Mouse (Mus musculus) liver, embryonic 13.5 days (tissue): ENCODE measurements around the gene Cyb5d2. TPM values are rescaled to one million over a fixed set of nuclear protein-coding genes. Genes with fewer than 3 reads are reported as not detected.
"Not testable (repeated sequence)": the region's sequence is repeated elsewhere in the genome, so short reads cannot be mapped to it uniquely, and the experiment has no call there.

Source experiments
- ATAC-seq: fragments of 200-750 bp; cut with Nextera tagmentation; 2 replicates; pipeline ENCODE4 v1.8.0; 2017; ENCODE audit warnings: low read depth, mild to moderate bottlenecking, moderate number of reproducible peaks, moderate library complexity
- DNase-seq: peaks from one replicate; pipeline ENCODE4 v3.0.0; 2022
- H3K27ac ChIP-seq: fragments of 300-500 bp; sonication (generic); 2 replicates; pipeline ENCODE4 v1.5.1; 2015; ENCODE audit warnings: moderate library complexity, mild to moderate bottlenecking, inconsistent platforms
- H3K27me3 ChIP-seq: fragments of 300-500 bp; sonication (generic); 2 replicates; pipeline ENCODE4 v1.6.1; 2015; ENCODE audit warnings: mild to moderate bottlenecking, inconsistent platforms
- H3K36me3 ChIP-seq: fragments of 300-500 bp; sonication (generic); 2 replicates; pipeline ENCODE4 v1.6.1; 2015; ENCODE audit warnings: mild to moderate bottlenecking, inconsistent platforms
- H3K4me1 ChIP-seq: fragments of 300-500 bp; sonication (generic); replicated peaks from 2 replicates; pipeline ENCODE4 v1.6.1; 2015; ENCODE audit warnings: inconsistent platforms
- H3K4me2 ChIP-seq: fragments of 300-500 bp; sonication (generic); 2 replicates; pipeline ENCODE4 v1.6.1; 2015; ENCODE audit warnings: inconsistent platforms, mild to moderate bottlenecking, moderate library complexity
- H3K4me3 ChIP-seq: fragments of 300-500 bp; sonication (generic); replicated peaks from 2 replicates; pipeline ENCODE4 v1.5.1; 2015; ENCODE audit warnings: mild to moderate bottlenecking, inconsistent platforms
- H3K9ac ChIP-seq: fragments of 300-500 bp; sonication (generic); 2 replicates; pipeline ENCODE4 v1.6.1; 2015; ENCODE audit warnings: mild to moderate bottlenecking, inconsistent platforms
- H3K9me3 ChIP-seq: fragments of 300-500 bp; sonication (generic); replicated peaks from 2 replicates; pipeline ENCODE4 v1.6.1; 2016; ENCODE audit warnings: inconsistent platforms
- WGBS: fragments of 180-500 bp; shearing (Covaris S2); methylation state at CpG from one replicate; pipeline ENCODE4 v1.1.7; 2015; ENCODE audit not compliant: insufficient replicate concordance; 5-methylcytosine and 5-hydroxymethylcytosine counted together
- polyA plus RNA-seq: library from polyadenylated mRNA; unstranded; fragments of >200 nt; fragmentation: Nextera tagmentation; extraction: Ambion mirVana; gene quantifications from 2 replicates; pipeline ENCODE4 v1.2.1, GENCODE M21; 2015

Cyb5d2 gene
- polyA plus RNA-seq, 1 experiment from 2014 or later = 4.1 TPM

DNA sequence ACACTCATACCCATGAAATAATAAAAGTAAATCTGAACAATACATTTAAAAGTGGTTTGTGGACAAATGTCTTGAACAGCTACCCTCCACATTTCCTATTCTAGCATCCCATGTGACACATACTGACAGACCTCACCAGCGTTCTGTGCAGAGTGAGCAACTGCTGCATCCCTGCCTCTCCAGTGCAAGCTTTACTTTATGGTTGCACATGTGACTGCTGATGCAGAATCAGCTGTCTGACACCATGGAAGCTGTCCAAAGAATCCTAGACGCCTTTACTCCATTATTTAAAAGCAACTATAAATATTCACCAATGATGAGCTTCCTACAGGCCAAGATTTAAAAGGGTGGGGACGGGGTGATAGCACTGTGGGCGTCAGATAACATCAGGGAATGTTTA, 24.5 kb downstream of the Cyb5d2 start:
- WGBS = 65% methylated on average over 4 of the region's 4 CpGs
- Histone ChIP-seq H3K36me3 (peaks cover 30% of the 10 kb centered on the region), H3K4me2 (no peak overlapping the region), H3K4me3 (no peak overlapping the region), H3K27ac (no peak overlapping the region), H3K27me3 (no peaks in the 10 kb centered on the region), H3K9ac (no peak overlapping the region), H3K9me3 (no peaks in the 10 kb centered on the region), H3K4me1 (no peaks in the 10 kb centered on the region)
- no peak for DNase-seq
- ATAC-seq = no peak

- H3K9ac ChIP-seq = no peak overlapping the region
- no peak overlapping the region for H3K4me3 ChIP-seq
- no peaks in the 10 kb centered on the region for H3K27me3 ChIP-seq
- DNase-seq = no peak
- ATAC-seq = no peak
- 81% methylated on average over 5 of the region's 5 CpGs for WGBS
- peaks cover 30% of the 10 kb centered on the region for H3K36me3 ChIP-seq
- no peak overlapping the region for H3K27ac ChIP-seq
- H3K9me3 ChIP-seq = no peaks in the 10 kb centered on the region
- no peak overlapping the region for H3K4me2 ChIP-seq
- no peaks in the 10 kb centered on the region for H3K4me1 ChIP-seq
These were observed 25.1 kb downstream of the Cyb5d2 start for GRCm38 (mm10) chr11:72770816-72771215.

- Histone ChIP-seq H3K9ac (no peak overlapping the region), H3K4me2 (no peak overlapping the region)
- 78% methylated on average over 3 of the region's 3 CpGs for WGBS
These were observed 25.6 kb downstream of the Cyb5d2 start for GRCm38 (mm10) chr11:72770324-72770723.

GRCm38 (mm10) chr11:72769061-72769460, 26.9 kb downstream of the Cyb5d2 start:
- DNase-seq (no peak), ATAC-seq (no peak)
- no peaks in the 10 kb centered on the region for H3K27me3 ChIP-seq
- WGBS = 89% methylated on average over 3 of the region's 3 CpGs
- H3K9me3 ChIP-seq = no peaks in the 10 kb centered on the region
- H3K36me3 ChIP-seq = peaks cover 38% of the 10 kb centered on the region
- no peak overlapping the region for H3K27ac ChIP-seq
- H3K4me2 ChIP-seq = no peak overlapping the region
- no peaks in the 10 kb centered on the region for H3K4me1 ChIP-seq
- H3K4me3 ChIP-seq = no peak overlapping the region
- no peak overlapping the region for H3K9ac ChIP-seq

More at GRCm38 (mm10) chr11:72770324-72770723, 25.6 kb downstream of the Cyb5d2 start:
- DNase-seq = no peak
- H3K27me3 ChIP-seq = no peaks in the 10 kb centered on the region
- no peak for ATAC-seq
- H3K27ac ChIP-seq = no peak overlapping the region
- H3K4me1 ChIP-seq = no peaks in the 10 kb centered on the region
- H3K4me3 ChIP-seq = no peak overlapping the region
- peaks cover 30% of the 10 kb centered on the region for H3K36me3 ChIP-seq
- no peaks in the 10 kb centered on the region for H3K9me3 ChIP-seq

- no peak for DNase-seq
These were observed 28.2 kb downstream of the Cyb5d2 start for GRCm38 (mm10) chr11:72767716-72768115.

GRCm38 (mm10) chr11:72764270-72764669, 31.7 kb downstream of the Cyb5d2 start:
- Histone ChIP-seq H3K36me3 (peaks cover 74% of the 10 kb centered on the region), H3K9me3 (no peaks in the 10 kb centered on the region)

More at GRCm38 (mm10) chr11:72767716-72768115, 28.2 kb downstream of the Cyb5d2 start:
- Histone ChIP-seq H3K9me3 (no peaks in the 10 kb centered on the region), H3K4me2 (no peak overlapping the region), H3K27ac (no peak overlapping the region), H3K4me1 (no peaks in the 10 kb centered on the region), H3K9ac (no peak overlapping the region), H3K4me3 (no peak overlapping the region), H3K27me3 (no peaks in the 10 kb centered on the region), H3K36me3 (peaks cover 52% of the 10 kb centered on the region)
- ATAC-seq = no peak
- 90% methylated on average over 8 of the region's 8 CpGs for WGBS

GRCm38 (mm10) chr11:72760781-72761180, 35.2 kb downstream of the Cyb5d2 start:
- no peak overlapping the region for H3K27ac ChIP-seq
- ATAC-seq (no peak), DNase-seq (no peak)
- H3K4me2 ChIP-seq = no peak overlapping the region
- H3K4me3 ChIP-seq = no peak overlapping the region
- no peaks in the 10 kb centered on the region for H3K27me3 ChIP-seq
- H3K9ac ChIP-seq = no peak overlapping the region
- H3K4me1 ChIP-seq = no peaks in the 10 kb centered on the region
- no peaks in the 10 kb centered on the region for H3K9me3 ChIP-seq
- 72% methylated on average over 1 of the region's 1 CpGs for WGBS
- H3K36me3 ChIP-seq = peaks cover 90% of the 10 kb centered on the region

More at GRCm38 (mm10) chr11:72764270-72764669, 31.7 kb downstream of the Cyb5d2 start:
- Histone ChIP-seq H3K27ac (no peak overlapping the region), H3K4me2 (no peak overlapping the region), H3K27me3 (no peaks in the 10 kb centered on the region), H3K4me3 (no peak overlapping the region), H3K9ac (no peak overlapping the region), H3K4me1 (no peaks in the 10 kb centered on the region)
- ATAC-seq (no peak), DNase-seq (no peak)
- 91% methylated on average over 4 of the region's 4 CpGs for WGBS

GRCm38 (mm10) chr11:72759581-72759980, 36.4 kb downstream of the Cyb5d2 start:
- ATAC-seq (no peak), DNase-seq (no peak)
- H3K9me3 ChIP-seq = no peaks in the 10 kb centered on the region
- H3K4me3 ChIP-seq = no peak overlapping the region
- H3K27ac ChIP-seq = no peak overlapping the region
- no peaks in the 10 kb centered on the region for H3K4me1 ChIP-seq
- peaks cover 100% of the 10 kb centered on the region for H3K36me3 ChIP-seq
- H3K4me2 ChIP-seq = no peak overlapping the region
- no peaks in the 10 kb centered on the region for H3K27me3 ChIP-seq
- H3K9ac ChIP-seq = no peak overlapping the region
- WGBS = 90% methylated on average over 6 of the region's 6 CpGs

DNA sequence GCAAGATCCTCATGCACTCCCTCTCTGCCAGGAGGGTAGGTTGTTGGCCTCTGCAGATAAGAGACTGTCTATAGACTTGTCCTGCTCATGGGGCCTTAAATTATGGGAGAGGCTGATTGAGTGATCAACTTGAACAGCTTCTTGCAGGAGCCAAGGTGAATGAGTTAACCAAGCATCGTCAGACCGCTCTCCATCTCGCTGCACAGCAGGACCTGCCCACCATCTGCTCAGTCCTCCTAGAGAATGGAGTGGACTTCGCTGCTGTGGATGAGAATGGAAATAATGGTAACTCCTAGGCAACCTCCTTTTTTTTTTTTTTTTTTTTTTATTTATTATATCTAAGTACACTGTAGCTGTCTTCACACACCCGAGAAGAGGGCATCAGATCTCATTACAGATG, 37.6 kb downstream of the Cyb5d2 start:
- Histone ChIP-seq H3K9ac (no peak overlapping the region), H3K4me2 (no peak overlapping the region), H3K36me3 (peaks cover 99% of the 10 kb centered on the region), H3K9me3 (no peaks in the 10 kb centered on the region), H3K4me3 (no peak overlapping the region), H3K27me3 (no peaks in the 10 kb centered on the region), H3K4me1 (no peaks in the 10 kb centered on the region), H3K27ac (no peak overlapping the region)
- DNase-seq = no peak
- whole genome bisulfite sequencing = 91% methylated on average over 5 of the region's 5 CpGs
- no peak for ATAC-seq

- H3K4me1 ChIP-seq = no peaks in the 10 kb centered on the region
- ATAC-seq (no peak), DNase-seq (no peak)
- no peaks in the 10 kb centered on the region for H3K27me3 ChIP-seq
- no peaks in the 10 kb centered on the region for H3K9me3 ChIP-seq
- H3K4me2 ChIP-seq = no peak overlapping the region
- no peak overlapping the region for H3K27ac ChIP-seq
- H3K9ac ChIP-seq = no peak overlapping the region
- H3K36me3 ChIP-seq = peaks cover 98% of the 10 kb centered on the region
- 35% methylated on average over 2 of the region's 2 CpGs for WGBS
- no peak overlapping the region for H3K4me3 ChIP-seq
These were observed 44.0 kb downstream of the Cyb5d2 start for GRCm38 (mm10) chr11:72751956-72752355.

- no peak overlapping the region for H3K27ac ChIP-seq
- no peak for DNase-seq
These were observed 56.9 kb downstream of the Cyb5d2 start for GRCm38 (mm10) chr11:72739048-72739447.

GRCm38 (mm10) chr11:72737517-72737916, 58.4 kb downstream of the Cyb5d2 start:
- 76% methylated on average over 5 of the region's 5 CpGs for WGBS

More at GRCm38 (mm10) chr11:72739048-72739447, 56.9 kb downstream of the Cyb5d2 start:
- no peak overlapping the region for H3K4me3 ChIP-seq
- no peak overlapping the region for H3K4me2 ChIP-seq
- no peaks in the 10 kb centered on the region for H3K27me3 ChIP-seq
- WGBS = 74% methylated on average over 1 of the region's 1 CpGs
- no peaks in the 10 kb centered on the region for H3K9me3 ChIP-seq
- peaks cover 64% of the 10 kb centered on the region for H3K36me3 ChIP-seq
- no peaks in the 10 kb centered on the region for H3K4me1 ChIP-seq
- no peak overlapping the region for H3K9ac ChIP-seq
- ATAC-seq = no peak

More at GRCm38 (mm10) chr11:72737517-72737916, 58.4 kb downstream of the Cyb5d2 start:
- H3K36me3 ChIP-seq = peaks cover 65% of the 10 kb centered on the region
- H3K27ac ChIP-seq, DNase-seq, H3K4me1 ChIP-seq, ATAC-seq, H3K4me3 ChIP-seq, H3K9ac ChIP-seq, H3K27me3 ChIP-seq, H3K4me2 ChIP-seq, H3K9me3 ChIP-seq: not testable (repeated sequence)
